Mouse (Mus musculus) CD8-positive naive resting alpha-beta T cell, adult 2 months (primary cell): Measurements from ENCODE around the gene Tarm1.

ENCODE experiments used
- DNase-seq, 2 experiments: peaks; one replicate each; pipeline ENCODE4 v3.0.0; 2022; ENCODE audit warnings: low read depth in 2 of 2, low spot score in 2 of 2

The Tarm1 gene

DNA sequence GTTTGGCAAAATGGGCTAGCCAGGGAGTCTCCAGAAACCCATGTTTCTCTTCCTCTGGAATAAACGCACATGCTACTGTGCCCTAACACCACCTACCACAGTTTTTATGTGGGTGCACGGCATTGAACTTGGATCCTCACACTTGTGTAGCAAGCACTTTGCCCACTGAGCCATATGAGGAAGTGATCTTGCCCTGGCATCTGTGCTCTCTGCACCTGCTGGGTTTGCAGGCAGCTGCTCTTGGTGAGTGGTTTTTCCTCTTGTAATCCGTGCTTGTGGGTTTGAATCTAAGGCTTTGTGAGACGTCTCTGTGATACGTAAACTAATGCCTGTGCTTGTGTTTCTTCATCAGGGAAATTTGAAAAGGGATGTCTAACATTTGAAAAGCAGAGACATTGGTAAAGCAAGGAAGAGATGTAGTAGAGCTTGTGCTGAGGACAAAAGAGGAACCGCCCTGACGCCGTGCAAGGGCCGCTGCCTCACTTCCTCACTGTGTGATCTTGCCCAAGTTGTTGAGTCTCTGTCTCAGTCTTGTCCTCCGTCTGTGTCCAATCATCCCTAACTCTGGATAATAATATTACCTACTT, 59.9 kb downstream of the Tarm1 start:
- no peak for DNase-seq

DNA sequence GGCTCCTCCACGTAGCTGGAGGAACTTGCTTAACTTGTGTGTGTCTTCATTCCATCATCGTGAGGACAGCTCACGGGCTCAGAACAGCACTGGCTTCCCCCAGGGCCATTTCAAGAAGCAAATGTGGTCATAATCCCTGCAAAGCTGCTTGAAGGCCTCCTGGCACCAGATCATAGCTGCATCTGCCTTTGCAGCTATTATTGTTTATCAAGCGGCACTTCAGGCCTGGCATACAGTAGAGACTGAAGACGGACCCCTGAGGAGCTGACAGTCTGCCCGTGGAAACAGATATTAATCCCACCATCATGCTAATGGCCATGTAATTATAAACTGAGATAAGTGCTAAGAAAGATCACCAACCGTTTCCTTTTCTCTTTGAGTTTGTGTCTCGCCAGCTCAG, 61.9 kb downstream of the Tarm1 start:
- DNase-seq: no peak

DNA sequence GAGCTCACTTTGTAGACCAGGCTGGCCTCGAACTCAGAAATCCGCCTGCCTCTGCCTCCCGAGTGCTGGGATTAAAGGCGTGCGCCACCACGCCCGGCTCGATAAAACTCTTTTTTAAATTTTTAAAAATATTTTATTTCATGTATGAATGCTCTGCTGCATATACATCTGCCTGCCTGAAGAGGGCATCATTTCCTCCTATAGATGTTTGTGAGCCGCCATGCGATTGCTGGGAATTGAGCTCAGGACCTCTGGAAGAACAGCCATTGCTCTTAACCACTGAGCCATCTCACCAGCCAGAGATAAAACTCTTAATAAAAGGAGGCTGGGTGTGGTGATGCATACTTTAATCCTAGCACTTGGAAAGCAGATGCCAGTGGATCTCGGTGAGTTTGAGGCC, 62.4 kb downstream of the Tarm1 start:
- no peak for DNase-seq

DNA sequence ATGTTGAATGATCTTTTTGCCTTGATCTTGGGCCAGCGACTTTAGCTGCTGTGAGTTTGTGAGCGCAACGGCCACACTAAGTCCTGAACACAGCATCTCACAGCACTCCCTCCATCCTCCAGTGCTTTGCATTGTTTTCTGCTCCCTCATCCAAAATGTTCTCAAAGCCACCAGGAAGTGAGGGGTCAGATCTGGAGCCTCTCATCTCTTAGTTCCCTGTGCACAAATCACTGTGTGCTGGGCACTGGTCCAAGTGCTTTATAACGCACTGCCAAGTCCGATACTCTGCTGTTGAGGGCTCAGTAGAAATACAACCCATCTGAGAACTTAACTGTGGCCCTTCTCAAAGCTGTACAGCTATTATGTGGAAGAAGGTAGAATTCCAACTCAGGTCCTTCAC, 64.5 kb downstream of the Tarm1 start:
- DNase-seq: no peak
